Mouse (Mus musculus) stomach, postnatal 0 days (tissue): Measurements from ENCODE around the gene Vezt. TPM values are rescaled to one million over a fixed set of nuclear protein-coding genes. Genes with fewer than 3 reads are reported as not detected.

Experiments used
- ATAC-seq: fragments of 200-750 bp; cut with Nextera tagmentation; 2 replicates; pipeline ENCODE4 v1.8.0; 2017; ENCODE audit not compliant: low FRiP score, low TSS enrichment
- DNase-seq: peaks from one replicate; pipeline ENCODE4 v3.0.0-alpha.2; 2016; ENCODE audit warnings: low spot score
- H3K27ac ChIP-seq: fragments of 300-500 bp; sonication (generic); replicated peaks from 2 replicates; pipeline ENCODE4 v1.5.1; 2014; ENCODE audit warnings: mild to moderate bottlenecking, control low read depth
- H3K27me3 ChIP-seq: fragments of 300-500 bp; sonication (generic); 2 replicates; pipeline ENCODE4 v1.6.1; 2014; ENCODE audit warnings: low read length; ENCODE audit not compliant: control insufficient read depth, insufficient read depth
- H3K36me3 ChIP-seq: fragments of 300-500 bp; sonication (generic); 2 replicates; pipeline ENCODE4 v1.6.1; 2014; ENCODE audit warnings: low read length, mixed read lengths; ENCODE audit not compliant: control insufficient read depth, insufficient read depth
- H3K4me1 ChIP-seq: fragments of 300-500 bp; sonication (generic); replicated peaks from 2 replicates; pipeline ENCODE4 v1.6.1; 2014; ENCODE audit warnings: antibody characterized with exemption; ENCODE audit not compliant: control insufficient read depth, insufficient read depth
- H3K4me2 ChIP-seq: fragments of 300-500 bp; sonication (generic); replicated peaks from 2 replicates; pipeline ENCODE4 v1.6.1; 2014; ENCODE audit warnings: low read depth, mild to moderate bottlenecking, control low read depth, moderate library complexity
- H3K4me3 ChIP-seq: fragments of 300-500 bp; sonication (generic); 2 replicates; pipeline ENCODE4 v1.5.1; 2014; ENCODE audit warnings: low read depth, low read length, control low read depth
- H3K9ac ChIP-seq: fragments of 300-500 bp; sonication (generic); 2 replicates; pipeline ENCODE4 v1.6.1; 2014; ENCODE audit warnings: mild to moderate bottlenecking, low read length, control low read depth, mixed read lengths
- H3K9me3 ChIP-seq: fragments of 300-500 bp; sonication (generic); 2 replicates; pipeline ENCODE4 v1.6.1; 2016; ENCODE audit warnings: low read length; ENCODE audit not compliant: control insufficient read depth
- CTCF ChIP-seq: IDR thresholded peaks from 2 replicates; pipeline ENCODE4 v1.5.1; 2016; ENCODE audit warnings: antibody characterized with exemption, low read depth, mild to moderate bottlenecking, moderate library complexity
- EP300 ChIP-seq: optimal IDR thresholded peaks from 2 replicates; pipeline ENCODE3; 2016; ENCODE audit warnings: antibody characterized with exemption
- WGBS: fragments of 180-500 bp; shearing (Covaris S2); extraction: QIAGEN DNeasy Blood & Tissue Kit; methylation state at CpG from one replicate; pipeline ENCODE4 v1.1.7; 2014; 5-methylcytosine and 5-hydroxymethylcytosine counted together
- polyA plus RNA-seq: library from polyadenylated mRNA; unstranded; fragments of >200 nt; fragmentation: Nextera tagmentation; extraction: Ambion mirVana; gene quantifications from 2 replicates; pipeline ENCODE4 v1.2.1, GENCODE M21; 2015

Vezt gene
- polyA plus RNA-seq, 1 experiment from 2014 or later, result 13.2 TPM

- no peak for ATAC-seq
Measured at GRCm38 (mm10) chr10:93967486-93967885, 68.1 kb downstream of the Vezt start.

GRCm38 (mm10) chr10:93954023-93954422 lies 81.6 kb downstream of the Vezt start:
- TF ChIP-seq EP300 (no peak), CTCF (no peak)
- H3K4me1 ChIP-seq, result no peaks in the 10 kb centered on the region
- no peaks in the 10 kb centered on the region for H3K9me3 ChIP-seq
- no peak overlapping the region for H3K27ac ChIP-seq
- H3K4me2 ChIP-seq, result no peak overlapping the region
- H3K27me3 ChIP-seq, result no peaks in the 10 kb centered on the region
- no peak overlapping the region for H3K4me3 ChIP-seq
- H3K36me3 ChIP-seq, result no peaks in the 10 kb centered on the region
- no peak overlapping the region for H3K9ac ChIP-seq
- no peak for DNase-seq
- no peak for ATAC-seq
- WGBS, result 58% methylated on average over 3 of the region's 3 CpGs

More at GRCm38 (mm10) chr10:93967486-93967885, 68.1 kb downstream of the Vezt start:
- H3K9ac ChIP-seq, result no peak overlapping the region
- no peaks in the 10 kb centered on the region for H3K9me3 ChIP-seq
- 0 out of 2 replicates have a peak, but pooled peaks cover 5% of the 10 kb centered on the region for H3K36me3 ChIP-seq
- no peak for DNase-seq
- no peak overlapping the region for H3K4me2 ChIP-seq
- no peak for TF ChIP-seq EP300
- TF ChIP-seq CTCF, result peak; percentile 55
- H3K4me1 ChIP-seq, result no peaks in the 10 kb centered on the region
- no peak overlapping the region for H3K27ac ChIP-seq
- no peaks in the 10 kb centered on the region for H3K27me3 ChIP-seq
- no peak overlapping the region for H3K4me3 ChIP-seq

- Histone ChIP-seq H3K27me3 (no peaks in the 10 kb centered on the region), H3K9me3 (no peaks in the 10 kb centered on the region), H3K36me3 (no peaks in the 10 kb centered on the region), H3K4me1 (no peaks in the 10 kb centered on the region), H3K27ac (no peak overlapping the region), H3K4me2 (no peak overlapping the region), H3K9ac (no peak overlapping the region), H3K4me3 (no peak overlapping the region)
- WGBS, result 81% methylated on average over 7 of the region's 7 CpGs
- ATAC-seq (no peak), DNase-seq (no peak)
- no peak for TF ChIP-seq CTCF
- no peak for TF ChIP-seq EP300
Measured at GRCm38 (mm10) chr10:93953504-93953903, 82.1 kb downstream of the Vezt start.

- no peaks in the 10 kb centered on the region for H3K9me3 ChIP-seq
- no peak overlapping the region for H3K4me3 ChIP-seq
- H3K36me3 ChIP-seq, result no peaks in the 10 kb centered on the region
- TF ChIP-seq EP300, result no peak
- TF ChIP-seq CTCF, result no peak
- DNase-seq (no peak), ATAC-seq (no peak)
- no peak overlapping the region for H3K27ac ChIP-seq
- no peaks in the 10 kb centered on the region for H3K4me1 ChIP-seq
- no peak overlapping the region for H3K4me2 ChIP-seq
- WGBS, result 73% methylated on average over 3 of the region's 3 CpGs
- H3K27me3 ChIP-seq, result no peaks in the 10 kb centered on the region
- H3K9ac ChIP-seq, result no peak overlapping the region
Measured at GRCm38 (mm10) chr10:93950991-93951390, 84.6 kb downstream of the Vezt start.

- TF ChIP-seq EP300, result no peak
- no peak for TF ChIP-seq CTCF
- no peak for ATAC-seq
Measured at GRCm38 (mm10) chr10:93949921-93950320, 85.7 kb downstream of the Vezt start.

GRCm38 (mm10) chr10:93945843-93946499 lies 89.6 kb downstream of the Vezt start:
- Histone ChIP-seq H3K36me3 (no peaks in the 10 kb centered on the region), H3K9me3 (no peaks in the 10 kb centered on the region), H3K4me1 (no peaks in the 10 kb centered on the region; the same call in 1 of the 2 replicates), H3K9ac (no peak overlapping the region), H3K4me2 (no peak overlapping the region), H3K27ac (no peak overlapping the region), H3K27me3 (no peaks in the 10 kb centered on the region), H3K4me3 (no peak overlapping the region)
- no peak for DNase-seq
- TF ChIP-seq EP300, result no peak
- no peak for TF ChIP-seq CTCF
- ATAC-seq, result 0 out of 2 replicates have a peak, but pooled peaks have one; percentile 26
- 49% methylated on average over 9 of the region's 9 CpGs for WGBS

More at GRCm38 (mm10) chr10:93949921-93950320, 85.7 kb downstream of the Vezt start:
- Histone ChIP-seq H3K4me2 (no peak overlapping the region), H3K4me1 (no peaks in the 10 kb centered on the region), H3K27ac (no peak overlapping the region), H3K4me3 (no peak overlapping the region), H3K9ac (no peak overlapping the region), H3K27me3 (no peaks in the 10 kb centered on the region), H3K36me3 (no peaks in the 10 kb centered on the region), H3K9me3 (no peaks in the 10 kb centered on the region)
- DNase-seq, result no peak
- 65% methylated on average over 2 of the region's 2 CpGs for WGBS
